Mouse (Mus musculus): ENCODE measurements around the gene Marcksl1.
"Not testable (repeated sequence)": the region's sequence is repeated elsewhere in the genome, so short reads cannot be mapped to it uniquely, and the experiment has no call there.

The Marcksl1 gene

DNA sequence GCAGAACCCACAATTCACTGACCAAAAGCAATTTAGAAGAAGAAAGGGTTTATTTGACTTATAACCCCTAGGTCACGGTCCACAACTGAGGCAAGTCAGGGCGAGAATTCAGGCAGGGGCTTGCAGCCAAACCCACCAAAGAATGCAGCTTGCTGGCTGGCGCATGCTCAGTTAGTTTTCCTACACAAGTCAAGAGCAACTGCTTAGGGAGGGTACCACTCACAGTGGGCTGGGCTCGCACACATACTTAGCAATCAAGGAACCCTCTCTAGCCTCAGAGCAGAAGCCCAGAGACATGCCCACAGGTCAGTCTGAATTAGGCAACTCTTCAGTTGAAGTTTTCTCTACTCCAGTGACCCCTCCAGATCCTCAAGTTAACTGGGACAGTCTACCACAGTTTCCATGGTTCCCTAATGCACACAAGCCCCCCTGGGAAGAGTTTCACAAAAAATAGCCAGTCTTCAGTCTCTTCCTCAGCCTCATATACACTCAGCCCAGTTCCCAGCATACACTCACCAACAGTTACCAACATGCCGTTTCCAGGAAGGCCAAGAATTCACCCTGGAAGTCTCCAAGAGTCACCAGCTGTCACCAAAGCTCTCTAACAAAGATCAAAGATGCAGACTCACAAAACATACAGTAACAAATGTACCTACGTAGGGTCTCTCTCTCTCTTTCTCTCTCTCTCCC lies 2.5 kb upstream of the Marcksl1 start:
- DNase-seq, result peak; percentile 34

GRCm38 (mm10) chr4:129511413-129512096 lies 1.8 kb upstream of the Marcksl1 start:
- DNase-seq, result peak; percentile 63

GRCm38 (mm10) chr4:129513891-129514290 lies 510 bp downstream of the Marcksl1 start:
- DNase-seq, result peak; percentile 74

- peak; percentile 85 for DNase-seq
Observed at GRCm38 (mm10) chr4:129514300-129514898, 1.0 kb downstream of the Marcksl1 start.

DNA sequence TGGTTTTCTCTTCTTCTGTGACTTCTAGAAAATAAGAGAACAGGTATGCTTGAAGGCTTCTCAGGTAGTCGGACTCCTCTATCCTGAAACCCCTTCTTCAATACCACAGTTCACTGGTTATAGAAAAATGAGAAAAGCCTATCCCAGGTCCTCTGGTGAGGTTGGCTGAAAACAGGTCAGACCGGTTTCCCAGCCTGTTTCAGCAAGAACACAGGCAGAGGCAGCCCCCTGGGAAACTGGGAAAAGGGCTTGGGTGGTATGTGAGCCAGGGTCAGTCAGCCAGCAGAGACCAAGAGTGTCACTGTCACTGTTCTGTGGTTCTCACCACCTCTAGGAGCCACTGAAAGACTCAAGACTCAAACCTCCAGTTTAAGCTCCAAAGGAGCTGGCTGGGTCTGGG lies 3.5 kb downstream of the Marcksl1 start:
- DNase-seq, result peak; percentile 36

DNA sequence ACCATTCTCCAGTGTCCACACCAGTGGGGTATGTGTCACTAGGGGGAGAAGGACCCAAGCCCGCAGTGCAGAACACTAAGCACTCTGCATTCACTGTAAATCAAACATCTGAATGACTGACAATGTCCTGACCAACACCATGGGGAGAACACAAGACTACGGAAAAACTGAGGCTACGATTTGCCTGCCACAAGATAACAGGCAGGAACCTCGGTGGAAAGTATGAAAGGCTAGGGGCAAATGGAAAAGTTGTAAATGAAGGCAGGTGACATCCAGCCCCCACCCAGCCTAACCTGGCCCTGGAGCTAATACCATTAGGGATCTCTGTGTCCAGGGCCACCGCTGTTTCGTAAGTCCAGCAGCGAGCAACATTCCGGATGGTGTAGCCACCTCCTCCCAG lies 5.1 kb downstream of the Marcksl1 start:
- no peak for DNase-seq

DNA sequence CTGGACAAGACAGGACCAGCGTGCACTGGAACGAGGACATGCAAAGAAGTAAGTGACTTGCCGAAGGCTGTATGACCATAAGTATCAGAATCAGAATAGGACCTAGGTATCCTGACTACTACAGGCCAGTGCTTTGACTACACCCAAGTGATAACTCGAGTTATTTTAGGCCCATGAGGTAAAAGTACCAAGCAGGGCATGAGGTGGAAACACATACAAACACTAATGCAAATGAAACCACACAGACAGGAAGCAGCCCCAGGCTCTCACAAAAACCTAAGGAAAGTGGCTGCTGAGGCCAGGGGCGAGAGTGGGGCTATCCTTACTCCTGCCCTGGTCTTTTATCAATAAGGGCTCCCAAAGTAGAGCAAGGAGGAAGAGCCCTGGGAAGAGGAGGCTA lies 12.0 kb downstream of the Marcksl1 start:
- DNase-seq, result no peak

DNA sequence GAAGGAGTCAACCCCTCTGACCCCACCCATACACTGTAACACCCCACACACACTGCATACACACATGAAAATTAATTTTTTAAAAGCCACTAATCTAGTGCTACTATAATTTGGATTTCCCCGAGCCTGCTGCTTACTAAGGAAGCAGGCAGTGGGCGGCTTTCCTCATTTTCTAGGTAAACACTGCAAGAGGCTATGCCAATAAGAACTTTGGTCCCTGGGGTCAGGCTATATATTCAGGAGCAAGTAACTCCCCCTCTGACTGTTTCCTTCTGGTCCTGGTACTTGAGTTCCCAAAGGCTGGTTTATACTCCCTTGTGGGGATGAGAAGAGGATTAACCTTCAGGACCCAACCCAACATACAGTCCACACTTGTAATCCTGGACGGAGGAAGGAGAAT lies 12.5 kb downstream of the Marcksl1 start:
- DNase-seq, result no peak

- DNase-seq, result not testable (repeated sequence)
Observed at GRCm38 (mm10) chr4:129528901-129529300, 15.5 kb downstream of the Marcksl1 start.

DNA sequence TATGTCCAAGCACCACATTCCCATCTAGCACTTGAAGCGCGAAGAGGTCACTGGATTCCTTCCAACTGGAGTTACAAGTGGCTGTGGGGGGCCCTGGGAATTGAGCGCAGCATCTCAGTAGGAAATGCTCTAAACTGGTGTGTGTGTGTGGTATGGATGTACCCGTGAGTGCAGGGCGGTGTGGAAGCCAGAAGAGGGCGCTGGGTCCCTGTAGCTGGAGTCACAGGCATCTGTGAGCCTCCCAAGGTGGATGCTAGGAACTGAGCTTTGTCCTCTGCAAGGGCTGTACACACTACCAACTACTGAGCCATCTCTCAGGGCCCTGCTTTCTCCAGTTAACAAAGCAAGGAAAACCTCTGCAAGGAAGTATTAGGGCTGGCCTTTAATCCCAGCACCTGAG lies 26.6 kb downstream of the Marcksl1 start:
- no peak for DNase-seq

- peak; percentile 40 for DNase-seq
Observed at GRCm38 (mm10) chr4:129541868-129542591, 28.6 kb downstream of the Marcksl1 start.

GRCm38 (mm10) chr4:129542592-129543141 lies 29.3 kb downstream of the Marcksl1 start, which contains the start of gene Hdac1:
TSS of gene Hdac1 (minus strand) at chr4:129542713.
- peak; percentile 100 for DNase-seq

- no peak for DNase-seq
Observed at GRCm38 (mm10) chr4:129544106-129544505, 30.7 kb downstream of the Marcksl1 start.

DNA sequence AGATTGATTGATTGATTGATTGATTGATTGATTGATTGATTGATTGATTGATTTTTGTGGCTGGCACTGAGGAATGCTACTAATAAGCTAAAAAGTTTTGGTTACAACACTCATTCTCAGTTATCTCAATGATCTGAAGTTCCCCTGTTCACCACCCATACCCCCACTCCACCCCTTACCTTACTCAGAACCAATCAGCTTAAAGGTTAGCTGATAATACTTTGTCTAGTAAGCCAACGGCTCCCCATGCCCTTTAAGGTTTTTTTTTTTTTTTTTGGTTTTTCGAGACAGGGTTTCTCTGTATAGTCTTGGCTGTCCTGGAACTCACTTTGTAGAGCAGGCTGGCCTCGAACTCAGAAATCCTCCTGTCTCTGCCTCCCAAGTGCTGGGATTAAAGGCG lies 34.2 kb downstream of the Marcksl1 start:
- DNase-seq, result not testable (repeated sequence)

- DNase-seq, result peak; percentile 24
Observed at GRCm38 (mm10) chr4:129549306-129549705, 35.9 kb downstream of the Marcksl1 start.

GRCm38 (mm10) chr4:129550295-129550694 lies 36.9 kb downstream of the Marcksl1 start:
- DNase-seq, result peak; percentile 20

- not testable (repeated sequence) for DNase-seq
Observed at GRCm38 (mm10) chr4:129554512-129554911, 41.1 kb downstream of the Marcksl1 start.

- DNase-seq, result peak; percentile 66
Observed at GRCm38 (mm10) chr4:129555421-129555861, 42.1 kb downstream of the Marcksl1 start.

GRCm38 (mm10) chr4:129555862-129556531 lies 42.6 kb downstream of the Marcksl1 start:
- no peak for DNase-seq

DNA sequence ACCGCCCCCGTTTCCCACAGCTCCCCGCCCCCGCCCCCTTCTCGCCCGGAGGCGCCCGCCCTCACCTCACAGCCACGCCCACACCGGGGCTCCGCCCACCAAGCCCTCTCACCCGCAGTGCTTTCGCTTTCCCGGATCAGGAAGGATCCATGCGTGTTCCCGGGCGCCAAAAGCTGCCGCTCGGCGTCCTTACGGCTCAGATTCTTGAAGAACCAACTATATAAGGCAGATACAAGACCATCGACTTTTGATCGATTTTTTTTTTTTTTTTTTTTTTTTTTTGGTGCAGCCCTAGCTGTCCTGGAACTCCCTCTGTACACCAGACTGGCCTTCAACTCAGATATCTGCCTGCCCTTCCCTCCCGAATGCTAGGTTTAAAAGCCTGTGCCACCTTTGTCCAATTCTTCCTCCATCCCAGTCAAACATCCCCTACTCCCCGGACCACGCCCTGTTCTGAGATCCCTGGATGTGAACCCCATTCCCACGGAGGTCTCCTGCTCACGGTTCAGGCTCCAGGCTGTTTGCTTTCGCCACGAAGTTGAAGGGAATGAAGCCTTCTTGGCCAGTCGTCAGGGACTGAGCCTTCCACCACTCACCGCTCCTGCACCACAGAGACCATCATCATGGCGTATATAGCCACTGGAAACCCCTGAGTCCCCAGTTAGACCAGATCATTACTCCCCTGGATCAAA lies 43.3 kb downstream of the Marcksl1 start:
- DNase-seq, result peak; percentile 95

GRCm38 (mm10) chr4:129557256-129557808 lies 44.0 kb downstream of the Marcksl1 start:
- DNase-seq, result no peak

Data from embryo, embryonic 11 days (tissue).